Mouse (Mus musculus) intestine, embryonic 15.5 days (tissue): ENCODE data around the gene Rspry1. TPM values are rescaled to one million over a fixed set of nuclear protein-coding genes. Genes with fewer than 3 reads are reported as not detected.

ENCODE experiments used
- ATAC-seq: fragments of 200-750 bp; cut with Nextera tagmentation; 2 replicates; pipeline ENCODE4 v1.8.0; 2017; ENCODE audit warnings: moderate TSS enrichment, moderate library complexity
- H3K27ac ChIP-seq: fragments of 300-500 bp; sonication (generic); 2 replicates; pipeline ENCODE4 v1.5.1; 2015; ENCODE audit warnings: mild to moderate bottlenecking, inconsistent platforms
- H3K27me3 ChIP-seq: fragments of 300-500 bp; sonication (generic); replicated peaks from 2 replicates; pipeline ENCODE4 v1.6.1; 2015; ENCODE audit warnings: inconsistent platforms
- H3K36me3 ChIP-seq: fragments of 300-500 bp; sonication (generic); 2 replicates; pipeline ENCODE4 v1.6.1; 2015; ENCODE audit warnings: inconsistent platforms
- H3K4me1 ChIP-seq: fragments of 300-500 bp; sonication (generic); replicated peaks from 2 replicates; pipeline ENCODE4 v1.6.1; 2015; ENCODE audit warnings: inconsistent platforms
- H3K4me2 ChIP-seq: fragments of 300-500 bp; sonication (generic); replicated peaks from 2 replicates; pipeline ENCODE4 v1.6.1; 2015; ENCODE audit warnings: mild to moderate bottlenecking, inconsistent platforms
- H3K4me3 ChIP-seq: fragments of 300-500 bp; sonication (generic); replicated peaks from 2 replicates; pipeline ENCODE4 v1.5.1; 2015; ENCODE audit warnings: inconsistent platforms
- H3K9ac ChIP-seq: fragments of 300-500 bp; sonication (generic); 2 replicates; pipeline ENCODE4 v1.6.1; 2015; ENCODE audit warnings: inconsistent platforms
- H3K9me3 ChIP-seq: fragments of 300-500 bp; sonication (generic); 2 replicates; pipeline ENCODE4 v1.6.1; 2016; ENCODE audit warnings: inconsistent platforms
- WGBS: fragments of 180-500 bp; shearing (Covaris S2); methylation state at CpG from one replicate; pipeline ENCODE4 v1.1.7; 2015; 5-methylcytosine and 5-hydroxymethylcytosine counted together
- polyA plus RNA-seq: library from polyadenylated mRNA; unstranded; fragments of >200 nt; fragmentation: Nextera tagmentation; extraction: Ambion mirVana; gene quantifications from 2 replicates; pipeline ENCODE4 v1.2.1, GENCODE M21; 2015

Rspry1 gene
- polyA plus RNA-seq, 1 experiment from 2014 or later: 28.3 TPM

DNA sequence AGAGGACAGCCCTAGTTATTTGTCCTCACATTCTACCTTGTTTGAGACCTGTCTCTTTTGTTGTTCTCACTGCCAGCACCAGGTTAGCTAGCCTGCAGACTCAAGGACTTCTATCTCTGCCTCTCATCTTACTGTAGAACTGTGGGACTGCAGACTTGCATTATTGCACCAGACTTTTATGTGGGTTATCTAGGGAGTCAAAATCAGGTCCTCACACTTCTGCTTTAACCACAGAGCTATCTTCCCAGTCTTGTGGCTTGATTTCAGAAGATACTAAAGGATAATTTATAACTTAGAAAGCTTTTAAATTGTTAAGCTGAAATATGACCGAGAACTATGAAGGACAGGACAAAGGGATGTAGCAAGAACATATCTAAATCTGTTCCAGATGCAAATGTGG lies 23.1 kb downstream of the Rspry1 start:
- no peak overlapping the region for H3K9ac ChIP-seq
- no peak overlapping the region for H3K4me2 ChIP-seq
- H3K27ac ChIP-seq: no peak overlapping the region
- H3K9me3 ChIP-seq: no peaks in the 10 kb centered on the region
- no peak for ATAC-seq
- H3K4me3 ChIP-seq: no peak overlapping the region
- H3K36me3 ChIP-seq: 0 out of 2 replicates have a peak, but pooled peaks cover 3% of the 10 kb centered on the region
- H3K4me1 ChIP-seq: no peaks in the 10 kb centered on the region
- WGBS: 85% methylated on average over 1 of the region's 1 CpGs
- no peaks in the 10 kb centered on the region for H3K27me3 ChIP-seq

DNA sequence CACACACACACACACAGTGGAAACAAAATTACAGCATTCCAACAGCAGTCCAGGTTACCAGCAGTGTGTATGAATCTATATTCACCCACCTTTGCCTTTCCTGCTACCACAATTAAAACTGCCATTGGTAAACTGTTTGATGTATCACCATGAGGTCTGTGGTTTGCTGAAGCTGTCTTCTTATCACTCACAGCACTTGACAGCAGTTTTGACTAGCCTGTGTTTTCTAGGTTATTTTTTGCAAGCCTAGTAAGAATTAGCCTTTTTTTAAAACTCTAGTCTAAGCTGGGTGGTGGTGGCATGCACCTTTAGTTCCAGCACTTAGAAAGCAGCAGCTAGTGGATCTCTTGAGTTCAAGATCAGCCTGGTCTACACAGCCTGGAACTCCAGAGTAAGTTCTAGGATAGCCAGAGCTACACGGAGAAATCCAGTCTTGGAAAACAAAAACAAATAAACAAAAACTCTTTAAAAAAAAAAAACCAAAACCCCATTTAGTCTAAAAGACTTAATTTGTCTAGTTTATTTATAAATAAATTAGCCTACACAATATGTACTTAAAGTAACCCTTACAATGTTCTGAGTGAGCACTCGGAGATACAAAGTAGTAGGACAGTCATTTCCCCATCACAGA lies 31.9 kb downstream of the Rspry1 start:
- H3K27ac ChIP-seq: no peak overlapping the region
- no peak overlapping the region for H3K4me3 ChIP-seq
- H3K9me3 ChIP-seq: no peaks in the 10 kb centered on the region
- H3K27me3 ChIP-seq: no peaks in the 10 kb centered on the region
- WGBS: 84% methylated on average over 2 of the region's 2 CpGs
- peaks cover 8% of the 10 kb centered on the region; the same call in 1 of the 2 replicates for H3K36me3 ChIP-seq
- H3K4me1 ChIP-seq: no peaks in the 10 kb centered on the region
- no peak overlapping the region for H3K4me2 ChIP-seq
- no peak overlapping the region for H3K9ac ChIP-seq
- no peak for ATAC-seq

DNA sequence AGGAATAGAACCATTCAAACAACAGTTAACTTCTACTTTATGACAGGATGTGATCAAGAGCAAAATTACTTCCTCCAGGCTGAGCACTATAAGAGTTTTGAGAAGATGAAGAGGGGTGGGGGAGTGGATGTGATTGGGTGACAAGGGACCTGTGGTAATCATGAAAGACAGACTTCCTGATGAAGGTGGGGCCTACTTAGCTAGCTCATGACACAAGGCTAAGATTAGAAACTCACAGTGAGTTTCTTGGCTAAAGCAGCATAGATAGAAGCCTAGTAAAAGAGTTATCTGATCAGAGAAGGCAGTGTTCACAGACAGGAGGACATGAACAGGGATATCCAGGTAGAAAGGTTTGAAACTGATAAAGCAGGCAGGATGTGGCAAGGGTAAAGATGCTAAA lies 32.5 kb downstream of the Rspry1 start:
- H3K9me3 ChIP-seq: no peaks in the 10 kb centered on the region
- H3K36me3 ChIP-seq: peaks cover 8% of the 10 kb centered on the region; the same call in 1 of the 2 replicates
- H3K4me2 ChIP-seq: no peak overlapping the region
- no peak overlapping the region for H3K4me3 ChIP-seq
- no peak for ATAC-seq
- H3K9ac ChIP-seq: no peak overlapping the region
- H3K27me3 ChIP-seq: no peaks in the 10 kb centered on the region
- no peaks in the 10 kb centered on the region for H3K4me1 ChIP-seq
- H3K27ac ChIP-seq: no peak overlapping the region

DNA sequence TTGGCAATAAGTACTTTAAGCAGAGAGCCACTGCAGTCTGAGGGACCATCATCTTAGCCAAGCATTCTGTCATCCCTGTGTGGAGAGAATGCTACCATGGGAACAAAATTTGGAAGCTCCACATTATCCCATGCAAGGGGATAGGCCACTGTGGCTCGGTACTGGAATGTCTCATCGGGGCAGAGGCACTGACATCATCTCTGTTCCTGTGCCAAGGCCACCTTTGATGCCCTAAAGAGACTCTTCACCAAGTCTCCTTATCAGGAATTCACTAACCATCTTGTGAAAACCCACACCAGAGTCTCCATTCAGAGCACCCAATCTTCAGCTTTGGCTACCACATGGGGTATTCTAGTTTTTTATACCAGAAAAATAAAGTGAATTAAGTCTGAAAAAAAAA lies 39.4 kb downstream of the Rspry1 start:
- no peak for ATAC-seq
- no peak overlapping the region for H3K27ac ChIP-seq

DNA sequence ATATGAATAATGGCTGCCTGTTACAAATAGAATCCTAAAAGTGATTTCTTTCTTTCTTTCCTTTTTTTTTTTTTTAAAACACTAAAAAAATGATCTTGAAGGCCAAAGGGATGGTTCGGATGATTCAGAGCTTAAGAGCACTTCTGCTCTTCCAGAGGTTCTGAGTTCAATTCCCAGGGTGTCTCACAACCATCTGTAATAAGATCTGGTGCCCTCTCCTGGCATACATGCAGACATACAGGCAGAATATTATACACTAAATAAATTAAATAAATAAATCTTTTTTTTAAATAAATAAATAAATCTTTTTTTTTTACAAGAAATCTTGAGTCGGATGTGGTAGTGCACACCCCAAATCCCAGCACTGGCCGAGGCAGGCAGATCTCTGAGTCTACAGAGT lies 40.2 kb downstream of the Rspry1 start:
- Histone ChIP-seq H3K4me3 (no peak overlapping the region), H3K27ac (no peak overlapping the region), H3K4me1 (no peaks in the 10 kb centered on the region), H3K36me3 (peaks cover 22% of the 10 kb centered on the region), H3K9me3 (no peaks in the 10 kb centered on the region), H3K4me2 (no peak overlapping the region), H3K9ac (no peak overlapping the region), H3K27me3 (no peaks in the 10 kb centered on the region)
- ATAC-seq: no peak
- WGBS: 89% methylated on average over 3 of the region's 3 CpGs

More for the DNA sequence above, 39.4 kb downstream of the Rspry1 start:
- peaks cover 15% of the 10 kb centered on the region for H3K36me3 ChIP-seq
- H3K4me2 ChIP-seq: no peak overlapping the region
- no peaks in the 10 kb centered on the region for H3K4me1 ChIP-seq
- no peaks in the 10 kb centered on the region for H3K27me3 ChIP-seq
- H3K4me3 ChIP-seq: no peak overlapping the region
- WGBS: 93% methylated on average over 2 of the region's 2 CpGs
- no peak overlapping the region for H3K9ac ChIP-seq
- no peaks in the 10 kb centered on the region for H3K9me3 ChIP-seq

DNA sequence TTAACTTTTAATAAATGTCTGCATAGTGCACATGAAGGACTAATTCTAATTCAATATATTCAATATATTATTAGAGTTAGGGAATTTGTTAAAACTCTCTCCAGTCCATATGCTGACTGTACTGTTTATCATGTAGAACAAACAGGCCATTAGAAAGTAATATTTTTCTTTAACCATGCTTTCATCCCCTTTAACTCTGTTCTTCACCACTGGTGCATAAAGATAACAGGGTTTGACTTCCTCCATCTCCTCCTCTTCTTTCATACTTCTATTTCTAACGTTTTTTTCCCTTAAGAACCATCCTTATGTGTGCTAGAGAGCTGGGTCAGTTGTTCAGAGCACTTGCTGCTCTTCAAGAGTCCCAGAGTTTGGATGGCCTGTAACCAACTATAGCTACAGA lies 43.5 kb downstream of the Rspry1 start:
- H3K9me3 ChIP-seq: no peaks in the 10 kb centered on the region
- H3K4me1 ChIP-seq: no peaks in the 10 kb centered on the region
- H3K9ac ChIP-seq: no peak overlapping the region
- H3K27me3 ChIP-seq: no peaks in the 10 kb centered on the region
- H3K36me3 ChIP-seq: peaks cover 20% of the 10 kb centered on the region
- no peak overlapping the region for H3K27ac ChIP-seq
- H3K4me2 ChIP-seq: no peak overlapping the region
- WGBS: 54% methylated on average over 1 of the region's 1 CpGs
- H3K4me3 ChIP-seq: no peak overlapping the region
- ATAC-seq: no peak

DNA sequence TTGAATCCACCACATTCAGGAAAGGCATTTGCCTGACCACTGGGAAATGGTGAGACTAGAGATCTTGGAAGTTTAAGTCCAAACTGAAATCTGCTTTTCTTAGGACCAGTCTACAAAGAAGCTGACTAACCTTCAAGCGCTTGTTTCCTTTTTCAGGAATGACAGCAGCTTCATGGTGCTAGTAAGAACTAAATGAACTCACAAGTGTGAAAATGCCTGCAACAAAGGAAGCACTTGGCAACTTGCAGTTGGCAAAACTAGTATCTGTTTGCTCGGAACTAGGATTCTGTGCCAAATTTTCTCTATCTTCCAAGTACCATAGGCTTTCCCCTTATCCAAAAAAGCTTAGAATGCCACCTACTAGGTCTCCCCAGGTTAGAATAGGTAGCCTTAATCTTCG lies 44.4 kb downstream of the Rspry1 start:
- no peak overlapping the region for H3K4me3 ChIP-seq
- peaks cover 16% of the 10 kb centered on the region for H3K36me3 ChIP-seq
- H3K27me3 ChIP-seq: no peaks in the 10 kb centered on the region
- H3K9ac ChIP-seq: no peak overlapping the region
- ATAC-seq: no peak
- no peak overlapping the region for H3K27ac ChIP-seq
- WGBS: 97% methylated on average over 3 of the region's 3 CpGs
- no peak overlapping the region for H3K4me2 ChIP-seq
- H3K4me1 ChIP-seq: no peaks in the 10 kb centered on the region
- no peaks in the 10 kb centered on the region for H3K9me3 ChIP-seq

DNA sequence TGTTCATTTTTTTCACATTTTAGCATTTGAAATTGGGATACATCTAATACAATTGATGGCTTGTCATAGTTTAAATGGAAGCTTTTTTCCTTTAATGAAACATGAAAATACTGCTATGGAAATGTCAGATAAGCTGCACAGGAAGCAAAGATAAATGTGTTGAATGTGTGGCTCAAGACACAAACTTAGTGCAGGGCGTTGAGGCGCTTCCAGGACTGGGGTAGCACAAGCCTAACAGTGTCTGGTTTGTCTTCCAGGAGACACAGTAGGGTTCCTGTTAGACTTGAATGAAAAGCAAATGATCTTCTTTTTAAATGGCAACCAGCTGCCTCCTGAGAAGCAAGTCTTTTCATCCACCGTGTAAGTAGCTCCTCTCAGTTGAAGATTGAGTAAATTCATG lies 47.8 kb downstream of the Rspry1 start:
- H3K27me3 ChIP-seq: no peaks in the 10 kb centered on the region
- H3K4me3 ChIP-seq: no peak overlapping the region
- H3K4me2 ChIP-seq: no peak overlapping the region
- ATAC-seq: no peak
- H3K27ac ChIP-seq: no peak overlapping the region
- H3K9ac ChIP-seq: no peak overlapping the region
- no peaks in the 10 kb centered on the region for H3K9me3 ChIP-seq
- 79% methylated on average over 3 of the region's 3 CpGs for WGBS
- no peaks in the 10 kb centered on the region for H3K4me1 ChIP-seq
- peaks cover 23% of the 10 kb centered on the region for H3K36me3 ChIP-seq

DNA sequence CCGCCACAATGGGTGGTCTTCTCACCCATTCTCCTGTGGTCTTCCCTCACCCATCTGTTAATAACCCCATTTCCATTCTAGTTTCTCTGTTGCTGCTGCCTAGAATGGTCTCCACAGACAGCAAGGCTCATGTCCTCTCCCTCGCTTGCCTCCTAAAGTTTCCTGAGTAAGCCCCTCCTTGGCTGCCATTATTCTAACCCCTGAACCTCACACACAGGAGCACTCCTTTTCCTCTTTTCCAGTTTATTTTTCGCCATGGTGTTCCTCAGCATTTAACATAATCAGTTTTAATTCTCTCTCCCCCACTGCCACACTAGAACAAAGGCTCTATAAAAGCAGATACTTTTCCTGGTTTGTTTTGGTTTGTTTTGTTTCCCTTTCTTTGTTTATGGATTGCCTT lies 51.2 kb downstream of the Rspry1 start:
- no peak overlapping the region for H3K9ac ChIP-seq
- no peaks in the 10 kb centered on the region for H3K4me1 ChIP-seq
- no peak overlapping the region for H3K4me2 ChIP-seq
- no peak overlapping the region for H3K27ac ChIP-seq
- ATAC-seq: no peak
- 88% methylated on average over 3 of the region's 3 CpGs for WGBS
- H3K36me3 ChIP-seq: peaks cover 18% of the 10 kb centered on the region
- no peaks in the 10 kb centered on the region for H3K9me3 ChIP-seq
- H3K4me3 ChIP-seq: no peak overlapping the region
- no peaks in the 10 kb centered on the region for H3K27me3 ChIP-seq

DNA sequence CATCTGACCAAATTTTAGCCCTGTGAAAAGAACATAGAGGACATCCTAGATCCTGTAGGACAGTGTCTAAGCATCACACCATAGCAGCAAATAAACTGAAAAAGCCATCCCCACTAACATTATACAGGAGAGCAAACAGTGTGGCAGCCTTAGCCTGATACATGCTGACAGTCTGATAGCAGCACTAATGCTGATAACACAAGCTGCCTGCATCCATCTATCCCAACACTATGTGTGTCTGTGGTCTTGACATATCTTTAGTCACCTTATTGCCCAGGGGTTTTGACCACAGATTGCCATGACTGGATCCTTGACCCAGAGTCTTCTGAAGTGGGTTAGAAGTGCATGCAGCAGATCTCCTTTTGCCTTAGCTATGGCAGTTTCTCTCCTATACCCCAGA lies 53.3 kb downstream of the Rspry1 start:
- ATAC-seq: no peak

DNA sequence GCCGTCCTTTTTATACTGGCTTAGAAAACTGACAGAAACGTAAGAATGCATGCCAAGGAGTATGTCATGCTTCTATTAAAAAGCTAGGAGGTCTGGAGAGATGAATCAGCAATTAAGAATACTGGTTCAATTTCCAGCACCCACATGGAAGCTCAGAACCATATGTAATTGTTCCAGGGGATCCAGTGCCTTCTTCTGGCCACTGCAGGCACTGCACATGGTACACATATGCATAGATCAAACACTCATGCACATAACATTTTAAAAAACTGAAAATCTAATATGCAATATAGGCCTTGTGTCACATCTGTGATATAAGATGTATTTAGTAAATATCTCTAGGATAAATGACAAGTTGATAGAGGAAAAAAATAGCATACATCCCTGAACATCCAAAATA lies 56.3 kb downstream of the Rspry1 start:
- no peaks in the 10 kb centered on the region for H3K9me3 ChIP-seq
- no peak overlapping the region for H3K4me3 ChIP-seq
- H3K4me2 ChIP-seq: no peak overlapping the region
- ATAC-seq: no peak
- no peak overlapping the region for H3K27ac ChIP-seq
- H3K4me1 ChIP-seq: 0 out of 2 replicates have a peak, but pooled peaks cover 7% of the 10 kb centered on the region
- peaks cover 15% of the 10 kb centered on the region for H3K36me3 ChIP-seq
- no peaks in the 10 kb centered on the region for H3K27me3 ChIP-seq
- 88% methylated on average over 2 of the region's 2 CpGs for WGBS
- no peak overlapping the region for H3K9ac ChIP-seq

More for the DNA sequence above, 53.3 kb downstream of the Rspry1 start:
- Histone ChIP-seq H3K9me3 (no peaks in the 10 kb centered on the region), H3K4me1 (no peaks in the 10 kb centered on the region), H3K9ac (no peak overlapping the region), H3K4me2 (no peak overlapping the region), H3K36me3 (peaks cover 18% of the 10 kb centered on the region), H3K27ac (no peak overlapping the region), H3K27me3 (no peaks in the 10 kb centered on the region), H3K4me3 (no peak overlapping the region)

DNA sequence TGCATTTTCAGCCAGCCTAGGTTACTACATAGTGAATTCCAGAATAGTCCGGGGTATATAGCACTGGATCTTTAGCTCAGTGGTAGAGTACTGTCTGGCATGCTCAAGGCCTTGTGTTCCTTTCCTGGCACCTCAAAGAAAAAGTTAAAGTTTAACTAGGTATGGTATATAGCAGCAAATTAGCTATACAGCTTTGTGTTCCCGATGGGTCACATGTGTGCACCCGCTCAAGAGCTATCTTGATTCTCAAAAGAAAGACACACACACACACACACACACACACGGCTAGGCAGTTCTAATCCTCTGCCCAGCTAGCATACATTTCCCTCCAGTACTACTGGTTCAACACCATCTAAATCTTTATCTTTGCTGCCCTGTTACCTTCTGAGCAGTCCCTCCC lies 58.7 kb downstream of the Rspry1 start:
- Histone ChIP-seq H3K4me3 (no peak overlapping the region), H3K4me2 (no peak overlapping the region), H3K9me3 (no peaks in the 10 kb centered on the region), H3K9ac (no peak overlapping the region), H3K4me1 (0 out of 2 replicates have a peak, but pooled peaks cover 7% of the 10 kb centered on the region), H3K27me3 (no peaks in the 10 kb centered on the region), H3K27ac (peak overlapping the region; percentile 40; the same call in 1 of the 2 replicates), H3K36me3 (peaks cover 3% of the 10 kb centered on the region; the same call in 1 of the 2 replicates)
- WGBS: 77% methylated on average over 4 of the region's 4 CpGs
- ATAC-seq: peak; percentile 94

DNA sequence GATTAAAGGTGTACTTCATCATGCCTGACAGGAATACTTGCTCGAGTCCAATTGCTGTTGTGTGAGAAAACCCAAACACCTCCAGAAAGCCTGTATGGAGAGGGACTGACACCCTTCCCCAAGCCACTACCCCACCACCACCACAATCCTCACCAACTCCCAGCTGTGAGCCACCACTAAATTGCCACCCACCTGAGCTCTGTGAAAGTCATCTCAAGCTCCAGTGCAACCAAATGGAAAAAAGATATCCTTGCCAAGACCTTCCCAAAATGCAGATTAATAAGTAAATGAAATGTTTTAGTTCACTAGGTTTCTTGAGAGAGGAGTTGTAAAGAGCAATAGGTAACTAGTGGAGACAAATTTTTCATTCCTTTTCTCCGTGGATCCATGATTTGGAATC lies 63.0 kb downstream of the Rspry1 start:
- H3K36me3 ChIP-seq: no peaks in the 10 kb centered on the region
- no peaks in the 10 kb centered on the region for H3K27me3 ChIP-seq
- no peak overlapping the region for H3K9ac ChIP-seq
- no peak overlapping the region for H3K4me2 ChIP-seq
- ATAC-seq: no peak
- no peaks in the 10 kb centered on the region for H3K9me3 ChIP-seq
- WGBS: 81% methylated on average over 2 of the region's 2 CpGs
- no peak overlapping the region for H3K4me3 ChIP-seq
- H3K27ac ChIP-seq: no peak overlapping the region
- H3K4me1 ChIP-seq: peaks cover 13% of the 10 kb centered on the region; the same call in 1 of the 2 replicates
